Comparison of ENCODE assay signal across 7 mouse cellular contexts in genomic region chr3:121952041-121952591, GRCm38 (mm10). TPM values are rescaled to one million over a fixed set of nuclear protein-coding genes. Genes with fewer than 3 reads are reported as not detected.
DNase-seq lines count a peak whose midpoint lies in the region; ATAC-seq and TF ChIP-seq lines count a peak whose summit lies in the region.

TSS of gene Arhgap29 (plus strand) at chr3:121952541.

- no peak for ATAC-seq in hindbrain, postnatal 0 days
- ATAC-seq in midbrain, embryonic 12.5 days (ENCODE audit: low FRiP score, low read depth), result no peak

- H3ac ChIP-seq in C2C12 (ENCODE audit: control insufficient read depth, insufficient read length, low read depth), result no peak within 1 kb of the TSS

- H3K36me3 ChIP-seq in C2C12 (ENCODE audit: control insufficient read depth, insufficient read depth) (no peaks in the 10 kb centered on the region), E14TG2a.4 (ENCODE audit: insufficient read depth, low read length) (no peaks in the 10 kb centered on the region)
- H3K36me3 ChIP-seq in hindbrain, postnatal 0 days (ENCODE audit: insufficient read depth, low read length), result no peaks in the 10 kb centered on the region
- no peaks in the 10 kb centered on the region for H3K36me3 ChIP-seq in midbrain, embryonic 12.5 days

- TF ChIP-seq CTCF in C2C12 (IDR thresholded peaks at IDR 0.05; ENCODE audit: control insufficient read depth, insufficient read depth, insufficient read length) (no peak), E14TG2a.4 (conservative IDR thresholded peaks at IDR 0.05; ENCODE audit: low read length) (no peak)
- TF ChIP-seq CTCF in hindbrain, postnatal 0 days (IDR thresholded peaks at IDR 0.05; ENCODE audit: low read depth), result no peak

- H3K9me3 ChIP-seq in E14TG2a.4 (ENCODE audit: low read length), result peaks cover 3% of the 10 kb centered on the region; the same call in 1 of the 2 replicates
- H3K9me3 ChIP-seq in hindbrain, postnatal 0 days (ENCODE audit: low read length), result no peaks in the 10 kb centered on the region
- no peaks in the 10 kb centered on the region for H3K9me3 ChIP-seq in midbrain, embryonic 12.5 days

- no peaks in the 10 kb centered on the region for H3K79me2 ChIP-seq in C2C12 (ENCODE audit: control insufficient read depth, insufficient read depth)

- H3K27ac ChIP-seq in hindbrain, postnatal 0 days, result no peak within 1 kb of the TSS
- H3K27ac ChIP-seq in midbrain, embryonic 12.5 days (replicated peaks), result no peak within 1 kb of the TSS

- peaks cover 18% of the 10 kb centered on the region for H3K27me3 ChIP-seq in C2C12 (ENCODE audit: control insufficient read depth, insufficient read depth, insufficient read length)
- H3K27me3 ChIP-seq in E14TG2a.4 (ENCODE audit: insufficient read depth, low read length), result peaks cover 37% of the 10 kb centered on the region
- no peaks in the 10 kb centered on the region; the same call in 1 of the 2 replicates for H3K27me3 ChIP-seq in hindbrain, postnatal 0 days (ENCODE audit: insufficient read depth, low read length)
- H3K27me3 ChIP-seq in midbrain, embryonic 12.5 days, result peaks cover 31% of the 10 kb centered on the region

- no peak for DNase-seq in gastrocnemius, adult 8-10 months (ENCODE audit: low spot score in 2 of 2)
- no peak for DNase-seq in hindbrain, postnatal 0 days (ENCODE audit: low spot score)
- DNase-seq in embryo, embryonic 10 days (ENCODE audit: low spot score), result no peak
- DNase-seq in ovary, postnatal 36 days (ENCODE audit: low spot score), result no peak

- WGBS in hindbrain, postnatal 0 days, result 95% methylated on average over 8 of the region's 8 CpGs
- WGBS in midbrain, embryonic 12.5 days, result 92% methylated on average over 8 of the region's 8 CpGs

- H3K4me1 ChIP-seq in E14TG2a.4 (replicated peaks; ENCODE audit: low read depth, low read length), result peaks cover 5% of the 10 kb centered on the region; the same call in 1 of the 2 replicates
- H3K4me1 ChIP-seq in hindbrain, postnatal 0 days (ENCODE audit: insufficient read depth, low read length), result no peaks in the 10 kb centered on the region
- peaks cover 11% of the 10 kb centered on the region for H3K4me1 ChIP-seq in midbrain, embryonic 12.5 days

- H3K79me3 ChIP-seq in C2C12 (ENCODE audit: low read depth), result no peaks in the 10 kb centered on the region

- H3K4me3 ChIP-seq in C2C12 (ENCODE audit: insufficient read depth, poor library complexity, severe bottlenecking) (peak within 1 kb of the TSS; percentile 2), E14TG2a.4 (replicated peaks; ENCODE audit: low read length) (peak within 1 kb of the TSS; percentile 87)
- H3K4me3 ChIP-seq in hindbrain, postnatal 0 days (ENCODE audit: low read length), result peak within 1 kb of the TSS; percentile 52
- H3K4me3 ChIP-seq in midbrain, embryonic 12.5 days, result peak within 1 kb of the TSS; percentile 56

- peak within 1 kb of the TSS; percentile 63 for H3K4me2 ChIP-seq in hindbrain, postnatal 0 days (ENCODE audit: low read depth, low read length)
- peak within 1 kb of the TSS; percentile 82 for H3K4me2 ChIP-seq in midbrain, embryonic 12.5 days (replicated peaks)

- H3K9ac ChIP-seq in hindbrain, postnatal 0 days (replicated peaks; ENCODE audit: low read length), result peak within 1 kb of the TSS; percentile 47
- peak within 1 kb of the TSS; percentile 58 for H3K9ac ChIP-seq in midbrain, embryonic 12.5 days (replicated peaks)

TF ChIP-seq in C2C12, 6 proteins besides CTCF, POLR2A, EP300 and RAD21:
- TF ChIP-seq MYOD1 (IDR thresholded peaks at IDR 0.05; ENCODE audit: control insufficient read depth, insufficient read length, low read depth) (no peak), MYOG (IDR thresholded peaks at IDR 0.05; ENCODE audit: control insufficient read depth, extremely low read depth, insufficient read length) (no peak), CEBPB (IDR thresholded peaks at IDR 0.05; ENCODE audit: low read depth) (no peak), USF1 (IDR thresholded peaks at IDR 0.05; ENCODE audit: low read depth) (no peak), FOSL1 (IDR thresholded peaks at IDR 0.05; ENCODE audit: insufficient read depth, low read length, poor library complexity, severe bottlenecking) (no peak), MAX (IDR thresholded peaks at IDR 0.05) (no peak)

RNA-seq across cellular contexts. Expression of gene Arhgap29, which starts in this region (rescaled TPM):
- polyA plus RNA-seq in C2C12 (2012; fragmentation: generic; extraction: Trizol), result 5.8 TPM
- total RNA-seq in gastrocnemius, adult 8-10 months (2022), result 10 to 100 TPM in 3 of 4 experiments, 1 to 10 TPM in 1; 8.9 to 12.8 (median 10.7) TPM
- 21.7 and 21.8 TPM in 2 replicates for total RNA-seq in hindbrain, postnatal 0 days (2014; rRNA removed)
- polyA plus RNA-seq in hindbrain, postnatal 0 days (2015; fragmentation: Nextera tagmentation; extraction: Ambion mirVana), result 13.6 and 14.8 TPM in 2 replicates
- 35.2 and 44.2 TPM in 2 replicates for polyA plus RNA-seq in midbrain, embryonic 12.5 days (2016; fragmentation: Nextera tagmentation; extraction: Ambion mirVana)

Comparison
In these comparisons a context has a peak if more than half of its experiments do, and no peak if none do; other contexts are left out.
1. H3K4me3 ChIP-seq: peak in every context shown above with its lines; median percentile 87 in E14TG2a.4; 56 in midbrain, embryonic 12.5 days; 52 in hindbrain, postnatal 0 days; 2 in C2C12.